Mouse (Mus musculus): ENCODE measurements at regions not wholly inside any gene's neighbourhood (a gene's known extent, or its start where the extent isn't known, plus 50 kb on each side); places are given as distances from the start of the nearest gene placed in this dataset.

DNA sequence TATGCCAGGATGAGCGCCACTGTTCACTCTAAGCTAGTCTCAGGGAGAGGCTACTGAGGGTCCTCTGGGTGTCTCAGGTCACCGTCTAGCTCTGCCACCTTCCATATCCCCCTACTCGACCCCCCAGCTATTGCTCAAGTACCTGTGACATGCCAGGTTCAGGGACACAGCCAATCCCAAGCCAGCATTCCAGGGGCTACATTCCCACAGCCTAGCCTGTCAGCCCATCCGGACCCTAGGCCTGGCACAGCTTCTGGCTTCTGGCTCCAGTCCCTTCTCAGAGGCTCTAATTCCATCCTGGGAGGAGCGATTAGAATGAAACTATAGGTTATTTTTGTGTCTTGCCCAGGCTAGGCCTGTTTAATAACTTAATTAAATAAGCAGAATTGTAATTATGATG, 105.2 kb downstream of the 1810010D01Rik start:
- H3K4me3 ChIP-seq (ENCODE audit: insufficient read depth in 1 of 2, low read depth in 1 of 2, low read length in 2 of 2, poor library complexity in 1 of 2, severe bottlenecking in 1 of 2), result no peak overlapping the region
- H3K4me1 ChIP-seq (ENCODE audit: control insufficient read depth in 2 of 2, insufficient read depth in 2 of 2, low read length in 2 of 2, poor library complexity in 1 of 2), result no peaks in the 10 kb centered on the region
- H3K9me3 ChIP-seq (ENCODE audit: control insufficient read depth, insufficient read depth, low read depth, low read length), result no peaks in the 10 kb centered on the region
- in situ Hi-C loops (cut with MboI; ENCODE audit: low sequenced_read_pairs in 2 of 2, unreplicated experiment in 2 of 2), result no loop called here
- TF ChIP-seq MAFK (IDR thresholded peaks at IDR 0.05; ENCODE audit: insufficient read depth, low read depth, low read length) (no peak), HCFC1 (IDR thresholded peaks at IDR 0.05; ENCODE audit: borderline replicate concordance, insufficient read depth, low read length) (no peak), CHD2 (IDR thresholded peaks at IDR 0.05; ENCODE audit: low read depth, low read length) (no peak), ZNF384 (IDR thresholded peaks at IDR 0.05; ENCODE audit: low read depth, low read length) (no peak), ZC3H11A (IDR thresholded peaks at IDR 0.05; ENCODE audit: borderline replicate concordance, low read depth, low read length) (no peak)
- no peak overlapping the region for H3K27ac ChIP-seq (ENCODE audit: insufficient read depth, low read depth, low read length, poor library complexity, severe bottlenecking)
- H3K36me3 ChIP-seq (ENCODE audit: control insufficient read depth, insufficient read depth, low read length, poor library complexity, severe bottlenecking), result no peaks in the 10 kb centered on the region
- no peak overlapping the region for H3K9ac ChIP-seq (ENCODE audit: insufficient read depth, low read depth, low read length, poor library complexity, severe bottlenecking)
- DNase-seq (ENCODE audit: low read depth, low spot score), result no peak

DNA sequence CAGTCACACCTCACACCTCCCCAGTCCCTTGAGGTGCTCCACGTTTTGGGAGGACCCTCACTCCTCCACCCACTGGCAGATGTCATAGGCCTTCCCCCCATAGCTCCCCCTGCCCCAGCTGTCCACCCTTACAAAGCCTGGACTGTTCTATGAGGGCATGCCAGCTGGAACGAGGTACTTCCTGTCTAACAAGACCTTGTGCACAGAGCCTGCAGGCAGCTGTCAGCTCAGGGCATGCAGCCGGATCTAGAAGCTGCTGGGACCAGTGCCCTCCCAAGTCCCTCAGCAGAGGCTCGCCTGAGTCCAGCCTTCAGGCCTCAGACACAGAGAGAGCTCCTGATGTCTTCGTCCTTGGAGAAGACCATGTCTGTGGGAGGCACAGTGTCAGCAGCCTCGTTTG, 105.7 kb downstream of the 1810010D01Rik start:
- TF ChIP-seq HCFC1 (IDR thresholded peaks at IDR 0.05; ENCODE audit: borderline replicate concordance, insufficient read depth, low read length) (no peak), CHD2 (IDR thresholded peaks at IDR 0.05; ENCODE audit: low read depth, low read length) (no peak), MAFK (IDR thresholded peaks at IDR 0.05; ENCODE audit: insufficient read depth, low read depth, low read length) (no peak), ZC3H11A (IDR thresholded peaks at IDR 0.05; ENCODE audit: borderline replicate concordance, low read depth, low read length) (no peak), ZNF384 (IDR thresholded peaks at IDR 0.05; ENCODE audit: low read depth, low read length) (no peak)
- Histone ChIP-seq H3K4me1 (ENCODE audit: control insufficient read depth in 2 of 2, insufficient read depth in 2 of 2, low read length in 2 of 2, poor library complexity in 1 of 2) (no peaks in the 10 kb centered on the region), H3K9me3 (ENCODE audit: control insufficient read depth, insufficient read depth, low read depth, low read length) (no peaks in the 10 kb centered on the region), H3K36me3 (ENCODE audit: control insufficient read depth, insufficient read depth, low read length, poor library complexity, severe bottlenecking) (no peaks in the 10 kb centered on the region), H3K4me3 (ENCODE audit: insufficient read depth in 1 of 2, low read depth in 1 of 2, low read length in 2 of 2, poor library complexity in 1 of 2, severe bottlenecking in 1 of 2) (no peak overlapping the region), H3K27ac (ENCODE audit: insufficient read depth, low read depth, low read length, poor library complexity, severe bottlenecking) (no peak overlapping the region), H3K9ac (ENCODE audit: insufficient read depth, low read depth, low read length, poor library complexity, severe bottlenecking) (no peak overlapping the region)
- in situ Hi-C loops (cut with MboI; ENCODE audit: low sequenced_read_pairs in 2 of 2, unreplicated experiment in 2 of 2), result no loop called here
- DNase-seq (ENCODE audit: low read depth, low spot score), result no peak

DNA sequence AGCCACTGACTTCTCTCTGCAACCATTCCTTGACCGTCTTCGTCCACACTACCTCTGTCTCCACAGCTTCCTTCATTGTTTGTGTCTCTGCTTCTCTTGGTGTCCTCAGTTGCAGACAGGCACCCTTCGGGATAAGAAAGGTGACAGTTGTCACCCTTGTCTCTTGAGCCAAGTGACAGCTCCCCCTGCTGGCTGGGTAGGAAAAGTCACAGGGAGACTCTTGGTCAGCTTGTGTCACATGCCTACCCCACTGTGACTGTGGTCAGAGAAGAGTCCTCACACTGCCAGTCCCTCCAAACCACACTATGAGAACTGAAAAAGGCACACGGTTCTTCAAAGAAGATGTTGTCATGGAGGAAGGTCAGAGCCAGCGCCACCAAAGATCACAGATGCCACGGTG, 109.6 kb downstream of the 1810010D01Rik start:
- no peak for DNase-seq (ENCODE audit: low read depth, low spot score)
- Histone ChIP-seq H3K9ac (ENCODE audit: insufficient read depth, low read depth, low read length, poor library complexity, severe bottlenecking) (no peak overlapping the region), H3K4me3 (ENCODE audit: insufficient read depth in 1 of 2, low read depth in 1 of 2, low read length in 2 of 2, poor library complexity in 1 of 2, severe bottlenecking in 1 of 2) (no peak overlapping the region), H3K27ac (ENCODE audit: insufficient read depth, low read depth, low read length, poor library complexity, severe bottlenecking) (no peak overlapping the region), H3K4me1 (ENCODE audit: control insufficient read depth in 2 of 2, insufficient read depth in 2 of 2, low read length in 2 of 2, poor library complexity in 1 of 2) (no peaks in the 10 kb centered on the region; a peak in 1 of 4 replicates), H3K36me3 (ENCODE audit: control insufficient read depth, insufficient read depth, low read length, poor library complexity, severe bottlenecking) (no peaks in the 10 kb centered on the region), H3K9me3 (ENCODE audit: control insufficient read depth, insufficient read depth, low read depth, low read length) (no peaks in the 10 kb centered on the region)
- in situ Hi-C loops (cut with MboI; ENCODE audit: low sequenced_read_pairs in 2 of 2, unreplicated experiment in 2 of 2), result no loop called here
- TF ChIP-seq ZC3H11A (IDR thresholded peaks at IDR 0.05; ENCODE audit: borderline replicate concordance, low read depth, low read length) (no peak), HCFC1 (IDR thresholded peaks at IDR 0.05; ENCODE audit: borderline replicate concordance, insufficient read depth, low read length) (no peak), CHD2 (IDR thresholded peaks at IDR 0.05; ENCODE audit: low read depth, low read length) (no peak), ZNF384 (IDR thresholded peaks at IDR 0.05; ENCODE audit: low read depth, low read length) (no peak), MAFK (IDR thresholded peaks at IDR 0.05; ENCODE audit: insufficient read depth, low read depth, low read length) (no peak)

DNA sequence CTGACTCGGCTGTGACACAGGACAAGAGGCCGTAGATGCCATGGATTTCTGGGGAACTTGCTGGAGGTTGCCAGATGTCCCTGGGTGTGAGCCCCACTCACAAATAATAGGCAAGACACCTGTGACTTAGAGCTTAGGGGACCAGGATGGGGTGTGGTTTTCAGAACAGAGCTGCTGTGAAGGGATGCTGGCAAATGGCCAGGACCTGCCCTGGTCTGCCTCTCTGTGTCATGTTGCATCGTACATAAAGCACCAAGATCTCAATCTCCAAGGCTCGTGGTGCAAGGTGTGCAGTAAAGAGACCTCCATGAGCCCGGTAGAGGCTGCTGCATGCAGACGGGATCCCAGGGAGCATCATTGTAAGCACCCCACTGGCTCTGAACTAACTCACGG, 113.8 kb downstream of the 1810010D01Rik start:
- TF ChIP-seq MAFK (IDR thresholded peaks at IDR 0.05; ENCODE audit: insufficient read depth, low read depth, low read length), result no peak
- TF ChIP-seq ZNF384 (IDR thresholded peaks at IDR 0.05; ENCODE audit: low read depth, low read length), result no peak
- H3K9me3 ChIP-seq (ENCODE audit: control insufficient read depth, insufficient read depth, low read depth, low read length), result no peaks in the 10 kb centered on the region
- H3K9ac ChIP-seq (ENCODE audit: insufficient read depth, low read depth, low read length, poor library complexity, severe bottlenecking), result no peak overlapping the region
- in situ Hi-C loops (cut with MboI; ENCODE audit: low sequenced_read_pairs in 2 of 2, unreplicated experiment in 2 of 2), result no loop called here
- H3K4me3 ChIP-seq (ENCODE audit: insufficient read depth in 1 of 2, low read depth in 1 of 2, low read length in 2 of 2, poor library complexity in 1 of 2, severe bottlenecking in 1 of 2), result no peak overlapping the region
- no peaks in the 10 kb centered on the region for H3K36me3 ChIP-seq (ENCODE audit: control insufficient read depth, insufficient read depth, low read length, poor library complexity, severe bottlenecking)
- H3K4me1 ChIP-seq (ENCODE audit: control insufficient read depth in 2 of 2, insufficient read depth in 2 of 2, low read length in 2 of 2, poor library complexity in 1 of 2), result peaks cover 6% of the 10 kb centered on the region in 2 experiments; a peak in 3 of 4 replicates
- no peak for DNase-seq (ENCODE audit: low read depth, low spot score)
- no peak overlapping the region for H3K27ac ChIP-seq (ENCODE audit: insufficient read depth, low read depth, low read length, poor library complexity, severe bottlenecking)

DNA sequence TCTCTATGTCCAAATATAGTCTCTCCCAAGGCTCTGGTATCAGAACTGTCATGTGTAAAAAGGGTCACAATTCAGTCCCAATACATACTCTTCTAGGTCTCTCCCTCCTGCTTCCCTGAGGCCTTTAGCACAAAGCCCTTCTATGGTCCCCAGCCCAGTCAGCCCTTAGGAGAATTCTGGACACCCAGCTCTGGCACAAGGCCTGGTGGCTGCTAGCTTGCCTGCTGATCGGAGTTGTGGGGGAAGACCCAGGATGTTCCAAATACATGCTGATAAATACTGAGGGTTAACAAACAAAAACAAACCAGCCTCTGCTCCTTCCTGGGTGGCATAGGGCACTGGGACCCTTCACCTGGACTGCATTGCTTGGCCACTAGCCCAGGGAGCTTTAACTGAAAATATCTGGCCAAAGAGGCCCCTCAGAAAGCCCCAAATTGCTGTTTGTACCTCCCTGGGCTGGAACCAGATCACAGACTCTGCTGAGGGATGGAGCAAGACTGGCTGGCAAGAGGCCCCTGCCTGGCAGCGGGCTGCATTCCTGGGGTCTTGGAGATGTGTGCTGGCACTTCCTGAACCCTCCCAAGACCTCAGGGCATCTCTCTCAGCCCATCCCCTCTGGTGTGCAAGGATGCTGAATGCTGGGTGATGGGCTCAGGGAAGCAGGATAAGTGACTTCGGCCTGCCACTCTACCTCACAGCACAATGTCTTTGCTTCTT, 114.3 kb downstream of the 1810010D01Rik start:
- DNase-seq (ENCODE audit: low read depth, low spot score), result no peak
- in situ Hi-C loops (cut with MboI; ENCODE audit: low sequenced_read_pairs in 2 of 2, unreplicated experiment in 2 of 2), result no loop called here
- Histone ChIP-seq H3K4me1 (ENCODE audit: control insufficient read depth in 2 of 2, insufficient read depth in 2 of 2, low read length in 2 of 2, poor library complexity in 1 of 2) (peaks cover 6% of the 10 kb centered on the region in 2 experiments; a peak in 3 of 4 replicates), H3K36me3 (ENCODE audit: control insufficient read depth, insufficient read depth, low read length, poor library complexity, severe bottlenecking) (no peaks in the 10 kb centered on the region), H3K9me3 (ENCODE audit: control insufficient read depth, insufficient read depth, low read depth, low read length) (no peaks in the 10 kb centered on the region), H3K4me3 (ENCODE audit: insufficient read depth in 1 of 2, low read depth in 1 of 2, low read length in 2 of 2, poor library complexity in 1 of 2, severe bottlenecking in 1 of 2) (no peak overlapping the region), H3K27ac (ENCODE audit: insufficient read depth, low read depth, low read length, poor library complexity, severe bottlenecking) (no peak overlapping the region), H3K9ac (ENCODE audit: insufficient read depth, low read depth, low read length, poor library complexity, severe bottlenecking) (no peak overlapping the region)
- TF ChIP-seq MAFK (IDR thresholded peaks at IDR 0.05; ENCODE audit: insufficient read depth, low read depth, low read length) (no peak), ZC3H11A (IDR thresholded peaks at IDR 0.05; ENCODE audit: borderline replicate concordance, low read depth, low read length) (no peak), CHD2 (IDR thresholded peaks at IDR 0.05; ENCODE audit: low read depth, low read length) (no peak), ZNF384 (IDR thresholded peaks at IDR 0.05; ENCODE audit: low read depth, low read length) (no peak)
